Mouse (Mus musculus): ENCODE data around the gene Adam22.

- TF ChIP-seq CTCF (IDR thresholded peaks at IDR 0.05; ENCODE audit: borderline replicate concordance, insufficient read depth, low read depth, low read length) (no peak), POLR2A (IDR thresholded peaks at IDR 0.05; ENCODE audit: borderline replicate concordance, insufficient read depth, low read length) (no peak)
Measured at GRCm38 (mm10) chr5:8373415-8373814, 5.5 kb upstream of the Adam22 start.

Data from cerebellum, adult 2 months (tissue).